Mouse (Mus musculus) CD4-positive, CD25-positive, alpha-beta regulatory T cell, adult 2 months (primary cell): Measurements from ENCODE around the gene Mllt10.

Experiments used
- DNase-seq: peaks from one replicate; pipeline ENCODE4 v3.0.0-alpha.2; 2012; ENCODE audit warnings: low read depth, low spot score

The Mllt10 gene

DNA sequence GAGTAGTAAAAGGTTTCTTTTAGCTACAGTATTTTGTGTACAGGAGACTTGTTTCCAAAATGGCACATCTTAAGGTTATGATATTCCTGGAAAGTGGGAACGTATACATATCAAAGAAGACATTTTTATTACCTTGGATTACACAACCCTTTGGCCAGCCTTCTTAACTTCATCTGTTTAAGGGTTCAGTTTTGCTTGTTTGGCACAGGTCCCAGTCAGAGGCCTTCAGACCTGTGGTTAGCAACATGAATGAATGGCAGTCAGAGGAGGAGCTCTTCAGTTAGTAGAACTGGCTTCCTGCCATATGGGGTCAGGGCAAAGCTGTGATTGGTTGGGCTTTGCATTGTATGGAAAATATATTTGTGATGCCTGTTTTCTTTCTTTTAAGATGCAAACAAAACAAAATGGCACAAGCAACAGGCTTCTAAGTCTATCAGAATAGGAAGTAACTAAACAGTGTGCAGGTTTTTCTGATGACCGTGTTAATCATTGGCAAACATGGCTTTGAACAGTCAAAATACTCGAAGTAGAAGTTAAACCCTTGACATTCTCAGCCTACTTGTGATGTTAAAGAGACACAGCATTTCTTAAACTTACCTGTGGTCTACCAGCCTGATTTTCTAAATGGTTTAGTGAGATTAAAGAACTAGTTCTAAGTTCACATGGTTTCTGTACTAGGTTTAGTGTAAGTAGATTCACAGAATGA lies 140.8 kb downstream of the Mllt10 start:
- peak; percentile 19 for DNase-seq

DNA sequence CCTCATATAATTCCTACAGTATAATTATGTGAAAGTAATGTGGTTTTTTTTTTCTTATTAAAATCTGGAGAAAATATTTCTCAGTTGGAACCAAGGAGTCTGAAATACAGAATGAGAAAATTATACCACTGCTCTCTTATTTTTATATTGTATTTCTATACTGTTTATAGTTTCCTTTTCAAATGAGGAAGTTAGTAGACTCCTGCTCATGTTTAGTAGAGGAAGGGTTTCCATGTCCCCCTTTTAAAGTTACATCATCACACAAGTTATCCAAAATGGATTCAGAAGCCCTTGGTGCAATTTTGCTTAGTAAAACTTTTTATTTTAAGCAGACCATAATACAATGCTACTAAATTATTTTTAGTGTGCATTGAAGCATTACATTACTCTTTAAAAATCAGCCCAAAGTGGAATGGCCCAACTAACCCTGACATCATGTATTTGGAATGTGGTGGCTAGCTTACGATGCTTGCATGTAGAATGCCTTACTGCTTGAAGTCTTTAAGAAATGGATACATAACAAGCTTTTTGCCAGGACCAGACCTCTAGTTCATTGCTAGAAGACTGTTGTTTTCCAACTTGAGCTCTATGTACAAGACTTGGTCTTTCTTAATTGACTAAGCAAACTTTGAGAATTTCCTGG lies 146.9 kb downstream of the Mllt10 start:
- DNase-seq: no peak

DNA sequence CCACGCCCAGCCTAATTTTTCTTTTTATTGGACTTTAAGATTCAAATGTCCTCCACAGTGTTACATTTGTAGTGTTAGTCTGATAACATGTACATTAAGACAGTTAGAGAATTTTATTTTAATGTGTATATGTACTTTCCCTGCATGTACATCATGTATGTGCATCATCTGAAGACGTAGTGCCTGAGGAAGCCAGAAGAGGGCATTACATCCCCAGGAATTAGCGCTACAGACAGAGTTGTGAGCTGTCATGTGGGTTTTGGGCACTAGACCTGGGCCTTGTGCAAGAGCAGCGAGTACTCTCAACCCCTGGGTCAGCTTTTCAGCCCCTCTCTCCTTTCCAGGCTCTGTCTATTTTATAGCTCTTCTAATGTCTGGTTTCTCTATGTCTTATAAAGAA lies 147.9 kb downstream of the Mllt10 start:
- DNase-seq: peak; percentile 13

DNA sequence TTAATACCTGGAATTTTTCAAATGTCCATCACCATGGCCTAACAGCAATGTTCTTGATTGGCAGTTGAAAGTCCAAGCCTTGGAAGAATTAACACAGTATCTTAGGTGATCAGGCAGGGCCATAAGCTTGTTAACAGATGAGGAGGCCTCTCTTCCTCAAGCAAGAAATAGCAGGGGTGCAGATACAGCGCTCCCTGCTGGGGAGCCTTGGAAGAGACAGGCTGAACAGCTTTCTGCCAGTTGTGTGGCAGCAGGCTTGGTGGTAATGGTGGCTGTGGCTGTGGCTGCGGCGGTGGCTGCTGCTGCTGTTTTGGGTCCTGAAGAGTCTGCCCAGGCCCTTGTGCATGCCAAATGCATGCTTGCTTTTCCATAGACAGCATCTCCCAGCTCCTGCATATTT lies 150.1 kb downstream of the Mllt10 start:
- DNase-seq: peak; percentile 82

DNA sequence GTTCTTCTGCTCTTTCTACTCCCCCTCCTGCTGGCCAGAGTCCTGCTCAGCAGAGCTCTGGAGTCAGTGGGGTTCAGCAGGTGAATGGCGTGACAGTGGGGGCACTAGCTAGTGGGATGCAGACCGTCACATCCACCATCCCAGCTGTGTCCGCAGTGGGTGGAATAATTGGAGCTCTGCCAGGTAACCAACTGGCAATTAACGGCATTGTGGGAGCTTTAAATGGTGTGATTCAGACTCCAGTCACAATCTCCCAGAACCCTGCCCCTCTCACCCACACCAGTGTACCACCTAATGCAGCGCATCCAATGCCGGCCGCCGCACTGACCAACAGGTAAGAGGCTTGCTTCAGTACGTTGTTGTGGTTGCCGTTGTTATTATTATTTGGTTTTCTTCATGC lies 151.8 kb downstream of the Mllt10 start:
- DNase-seq: no peak

DNA sequence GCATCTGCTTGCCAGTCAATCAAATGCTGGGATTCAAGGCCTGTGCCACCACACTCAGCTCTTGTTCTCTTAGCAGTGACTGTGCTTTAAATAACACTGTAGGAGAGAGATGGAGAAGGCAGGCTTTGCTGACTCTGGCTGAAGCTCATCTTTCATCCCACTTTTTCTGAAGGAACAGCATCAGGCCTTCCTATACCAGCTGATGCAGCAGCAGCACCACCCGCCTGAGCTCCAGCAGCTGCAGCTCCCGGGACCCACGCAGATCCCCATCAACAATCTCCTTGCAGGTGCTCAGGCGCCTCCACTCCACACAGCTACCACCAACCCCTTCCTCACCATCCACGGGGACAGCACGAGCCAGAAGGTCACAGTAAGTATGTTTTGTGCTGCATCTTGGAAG lies 153.5 kb downstream of the Mllt10 start:
- DNase-seq: no peak

DNA sequence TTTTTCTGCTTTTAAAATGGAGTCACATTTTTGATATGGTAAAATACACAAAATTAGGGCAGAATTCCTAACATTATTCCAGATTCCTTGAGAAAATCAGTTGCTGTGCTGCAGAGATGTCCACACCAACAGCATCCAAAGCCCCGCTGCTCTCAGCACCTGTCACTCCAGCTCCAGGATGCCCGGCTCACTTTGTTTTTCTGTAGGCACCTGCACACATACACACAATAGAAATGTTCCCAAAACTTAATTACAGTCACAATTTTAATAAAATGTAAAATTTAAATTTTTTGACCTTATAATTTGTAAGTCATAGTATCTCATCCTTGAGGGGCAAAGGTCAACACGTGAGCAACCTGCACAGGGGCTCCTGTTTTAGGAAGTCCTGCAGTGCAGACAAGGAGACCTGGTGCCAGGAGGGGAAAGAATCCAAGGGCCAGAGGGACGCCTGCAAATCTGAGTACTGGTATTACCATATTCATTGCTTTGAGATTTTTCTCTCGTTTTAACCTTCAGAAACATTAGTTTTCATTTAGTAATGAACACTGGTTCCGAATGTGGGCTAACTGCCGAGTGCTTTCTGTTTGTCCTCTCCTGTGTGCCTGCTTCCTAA lies 154.3 kb downstream of the Mllt10 start:
- no peak for DNase-seq

DNA sequence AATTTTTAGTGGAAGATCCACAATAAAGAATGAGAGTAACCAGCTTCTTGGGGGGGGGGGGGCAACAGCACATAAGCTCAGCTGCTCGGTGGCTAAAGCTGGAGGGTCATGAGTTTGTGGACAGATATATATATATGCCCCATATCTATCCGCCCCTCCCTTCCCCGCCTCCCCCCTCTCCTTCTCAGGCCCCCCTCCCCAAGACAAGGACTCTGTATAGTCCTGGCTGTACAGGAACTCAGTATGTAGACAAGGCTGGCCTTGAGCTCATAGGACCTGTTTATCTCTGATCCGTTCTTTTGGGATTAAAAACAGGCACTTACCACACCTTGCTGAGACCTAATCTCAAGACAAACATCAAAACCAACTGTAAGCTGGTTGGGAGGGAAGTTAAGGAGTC lies 154.9 kb downstream of the Mllt10 start:
- no peak for DNase-seq

DNA sequence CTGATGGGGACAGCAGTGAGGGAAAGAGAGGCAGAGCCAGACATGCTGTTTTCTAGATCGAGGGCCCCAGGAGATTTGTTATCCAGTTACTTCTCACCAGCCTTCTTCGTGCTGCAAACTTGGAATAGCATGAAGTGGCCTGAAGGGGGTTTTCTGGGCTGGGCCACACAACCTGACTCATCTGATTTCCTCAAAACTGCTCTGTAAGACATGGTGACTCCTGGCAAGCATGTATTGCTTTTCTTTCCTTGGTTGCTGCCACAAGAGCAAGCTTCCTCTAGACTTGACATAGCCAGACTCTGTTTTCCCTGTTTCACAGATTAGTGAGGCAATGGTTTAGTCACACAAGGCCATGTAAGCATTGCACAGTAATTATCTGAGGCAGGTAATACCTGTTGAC lies 159.0 kb downstream of the Mllt10 start:
- no peak for DNase-seq

DNA sequence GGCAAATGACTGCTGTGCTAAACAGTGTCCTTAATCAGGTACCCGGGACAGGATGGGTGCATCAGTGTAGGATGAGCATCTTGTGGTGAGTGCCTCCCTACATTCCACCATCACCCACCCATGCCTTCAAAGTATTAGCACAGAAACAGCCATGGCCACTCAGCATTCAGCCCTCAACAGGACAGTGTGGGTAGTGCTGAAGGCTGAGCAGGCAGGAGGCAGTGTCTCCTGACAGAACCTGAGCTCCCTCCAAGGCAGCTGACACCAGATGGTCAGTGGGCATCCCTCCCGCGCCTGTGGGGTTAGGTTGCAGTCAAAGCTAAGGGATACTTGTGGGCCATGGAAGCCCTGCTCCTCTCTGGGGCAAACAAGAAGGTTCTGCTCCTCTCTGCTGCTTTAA lies 162.8 kb downstream of the Mllt10 start:
- no peak for DNase-seq

DNA sequence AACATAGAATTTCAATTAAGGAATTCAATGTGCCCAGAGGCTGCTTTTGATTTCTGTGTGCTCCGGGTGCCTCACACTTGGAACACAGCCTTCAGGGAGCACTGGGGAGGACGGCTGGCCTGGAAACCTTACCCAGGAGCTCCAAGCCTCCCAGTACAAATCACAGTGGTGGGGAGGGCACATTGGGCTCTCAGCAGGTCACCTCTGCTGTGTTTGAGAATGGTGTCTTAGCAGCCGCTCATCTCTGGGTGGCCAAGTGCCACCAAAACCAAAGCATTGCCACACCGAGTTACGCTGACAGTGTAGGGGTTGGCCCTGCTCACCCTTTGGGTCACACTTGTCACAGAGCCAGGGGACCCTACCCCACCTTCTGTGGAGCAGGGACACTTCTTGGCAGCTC lies 163.5 kb downstream of the Mllt10 start:
- DNase-seq: no peak

DNA sequence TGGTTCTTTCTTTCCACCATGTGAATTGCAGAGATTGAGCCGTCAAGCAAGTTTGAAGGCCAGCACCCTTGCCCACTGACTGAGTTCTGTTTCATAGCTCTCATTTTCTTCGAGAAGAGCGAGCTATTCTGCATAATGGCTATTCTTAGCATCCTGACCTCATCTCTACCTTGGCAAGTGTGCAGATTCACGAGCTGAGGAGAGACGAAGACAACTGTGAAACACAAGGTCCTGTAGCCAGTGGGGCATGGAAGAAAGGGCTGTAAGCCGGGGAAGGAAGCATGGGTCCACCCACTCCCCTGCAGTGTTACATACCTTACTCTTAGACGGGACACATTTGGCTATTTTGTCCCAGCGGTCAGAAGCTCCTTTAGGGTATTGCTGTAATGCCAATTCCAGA lies 164.1 kb downstream of the Mllt10 start:
- DNase-seq: no peak

DNA sequence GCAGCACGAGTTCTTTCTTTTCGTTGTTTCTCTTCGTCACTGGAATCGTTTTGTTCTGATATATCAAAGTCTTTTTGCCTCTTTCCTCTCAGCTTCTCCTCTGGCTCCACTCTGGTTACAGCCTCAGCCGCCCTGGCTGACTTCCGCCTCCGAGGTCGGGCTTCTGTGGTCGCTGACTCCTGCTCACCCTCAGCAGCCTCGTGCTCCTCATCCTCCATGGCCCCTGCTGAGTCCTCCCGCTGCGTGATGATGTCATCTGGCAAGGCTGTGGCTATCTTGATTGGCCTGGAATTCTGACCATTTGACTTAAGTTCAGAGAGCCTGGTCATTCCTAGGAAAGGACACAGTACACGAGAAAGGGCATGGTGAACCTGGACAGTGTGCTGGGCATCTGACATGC lies 164.5 kb downstream of the Mllt10 start:
- no peak for DNase-seq

DNA sequence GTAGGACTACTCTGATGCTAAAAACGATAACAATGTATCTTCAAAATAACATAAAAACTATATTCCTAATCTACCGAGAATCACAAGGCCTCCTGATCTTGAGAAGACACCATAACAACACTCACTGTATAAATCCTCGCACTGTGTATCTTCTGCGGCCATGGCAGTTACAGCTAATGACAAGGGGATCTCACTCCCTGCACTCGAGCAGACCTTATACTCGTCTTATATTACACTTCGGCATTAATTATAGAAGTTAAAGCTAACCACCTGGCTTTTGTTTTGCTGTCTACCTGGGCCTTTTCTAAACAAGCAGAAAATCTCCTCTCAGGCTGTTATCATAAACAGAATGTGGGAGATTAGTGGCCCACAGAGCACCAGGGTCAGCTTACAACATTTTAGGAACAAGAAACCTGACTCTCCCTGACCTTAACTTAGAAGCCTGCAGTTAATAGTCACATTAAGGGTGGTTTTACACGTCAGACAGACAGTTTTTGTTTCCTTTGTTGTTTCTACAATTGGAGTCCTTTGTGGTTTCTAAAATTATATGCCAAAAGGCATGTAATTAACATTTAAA lies 173.5 kb downstream of the Mllt10 start:
- no peak for DNase-seq

DNA sequence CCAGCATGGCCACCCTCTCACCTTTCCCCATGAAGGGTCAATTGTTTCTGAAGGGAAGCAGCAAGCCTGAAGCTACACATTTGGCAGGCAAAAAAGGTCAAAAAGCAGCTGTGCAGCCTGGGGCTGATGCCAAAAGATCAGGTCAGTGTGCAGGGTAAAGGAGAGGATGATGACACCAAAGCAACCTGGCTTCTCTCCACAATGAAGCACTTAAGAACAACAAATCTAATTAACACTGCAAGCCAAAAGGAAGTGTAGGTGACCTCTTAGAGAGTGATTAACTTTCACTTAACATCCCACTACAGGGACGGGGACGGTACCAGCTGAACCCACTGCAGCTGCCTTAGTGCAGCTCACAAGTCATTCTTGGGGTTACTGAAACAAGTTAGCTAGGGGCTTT lies 174.2 kb downstream of the Mllt10 start:
- no peak for DNase-seq

DNA sequence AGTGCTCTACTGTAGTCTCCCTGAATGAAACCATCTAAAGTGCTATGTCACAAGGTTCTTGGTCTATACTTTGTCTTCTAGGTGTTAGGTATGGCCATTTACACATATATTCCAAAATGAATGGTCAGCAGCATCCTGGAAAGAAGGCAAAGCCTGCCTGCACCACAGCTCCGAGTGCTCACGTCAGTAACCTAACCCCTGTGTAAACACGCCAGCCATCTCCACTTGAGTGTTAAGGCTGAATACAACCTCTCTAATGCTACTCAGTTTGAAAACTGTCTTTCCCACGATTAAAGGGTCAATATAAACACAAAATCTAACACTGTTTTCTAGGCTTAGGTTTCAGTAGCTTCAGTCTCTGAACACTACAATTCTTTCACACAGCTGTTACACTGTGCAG lies 176.1 kb downstream of the Mllt10 start:
- DNase-seq: no peak

DNA sequence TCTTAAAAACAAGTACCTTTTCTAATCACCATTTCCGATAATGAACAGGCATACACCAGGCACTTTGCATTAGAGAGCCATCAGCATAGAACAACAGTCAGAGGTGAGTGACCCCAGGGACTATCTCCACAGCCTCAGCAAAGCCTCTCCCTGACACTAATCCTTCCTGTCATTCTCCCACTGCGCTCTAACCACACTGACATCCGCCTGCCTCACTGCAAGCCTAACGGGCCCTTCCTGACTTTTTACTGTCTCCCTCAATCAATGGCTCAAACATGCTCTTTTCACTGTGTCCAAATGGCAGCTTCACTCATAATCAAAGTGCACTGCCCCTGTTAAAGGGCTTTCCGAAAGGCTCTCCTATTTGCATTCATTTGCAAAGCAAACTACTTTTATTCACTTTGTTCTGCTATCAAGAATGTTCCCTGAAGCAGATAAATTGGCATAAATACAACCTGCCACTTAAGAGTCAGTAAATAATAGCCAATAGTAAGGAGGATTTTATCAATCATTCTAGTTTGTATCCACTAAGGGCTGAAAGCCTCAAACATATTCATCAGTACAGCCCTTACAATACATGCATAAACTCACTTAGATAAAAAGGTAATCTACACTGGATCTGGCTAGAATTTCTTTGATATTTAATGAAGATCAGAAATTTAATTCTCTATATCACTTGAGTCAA lies 178.0 kb downstream of the Mllt10 start:
- no peak for DNase-seq

DNA sequence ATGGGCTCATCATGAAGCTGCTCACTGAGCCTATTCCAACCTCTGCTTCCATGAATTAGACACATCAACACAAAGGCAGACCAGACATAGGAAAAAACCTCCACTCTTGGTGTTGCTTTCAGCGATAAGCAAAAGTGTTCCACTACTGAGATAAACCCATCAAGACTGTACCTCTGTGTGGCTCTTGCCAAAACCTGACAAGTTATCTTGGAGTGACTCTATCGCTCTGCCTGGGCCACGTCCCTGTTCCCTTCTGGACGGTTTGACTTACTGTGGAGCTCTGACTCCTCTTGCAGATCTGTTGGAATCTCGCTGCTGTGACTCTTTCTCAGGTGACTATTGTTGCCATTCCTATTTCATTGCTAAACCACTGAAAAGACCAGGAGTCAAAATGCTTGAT lies 180.5 kb downstream of the Mllt10 start:
- no peak for DNase-seq

DNA sequence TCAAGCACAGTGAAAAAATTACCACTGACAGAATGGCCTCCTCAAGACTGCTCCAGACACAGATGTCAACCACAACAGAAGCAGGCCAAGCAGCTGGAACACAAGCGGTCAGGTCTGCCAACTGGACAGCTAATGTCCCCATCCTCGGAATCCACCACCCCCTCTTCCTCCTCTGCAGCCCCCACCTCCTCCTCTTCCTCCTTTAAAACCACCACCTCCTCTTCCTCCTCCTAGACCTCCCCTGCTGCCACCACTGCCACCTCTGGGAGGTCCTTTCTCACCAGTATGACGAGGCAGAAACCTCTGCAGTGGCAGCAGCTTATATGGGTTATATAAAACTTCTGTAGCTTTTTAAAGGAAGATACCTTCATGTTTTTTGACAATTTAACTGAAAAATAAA lies 194.2 kb downstream of the Mllt10 start:
- DNase-seq: no peak
